Comparison of ENCODE assay signal across 7 mouse cellular contexts in the genomic region with DNA sequence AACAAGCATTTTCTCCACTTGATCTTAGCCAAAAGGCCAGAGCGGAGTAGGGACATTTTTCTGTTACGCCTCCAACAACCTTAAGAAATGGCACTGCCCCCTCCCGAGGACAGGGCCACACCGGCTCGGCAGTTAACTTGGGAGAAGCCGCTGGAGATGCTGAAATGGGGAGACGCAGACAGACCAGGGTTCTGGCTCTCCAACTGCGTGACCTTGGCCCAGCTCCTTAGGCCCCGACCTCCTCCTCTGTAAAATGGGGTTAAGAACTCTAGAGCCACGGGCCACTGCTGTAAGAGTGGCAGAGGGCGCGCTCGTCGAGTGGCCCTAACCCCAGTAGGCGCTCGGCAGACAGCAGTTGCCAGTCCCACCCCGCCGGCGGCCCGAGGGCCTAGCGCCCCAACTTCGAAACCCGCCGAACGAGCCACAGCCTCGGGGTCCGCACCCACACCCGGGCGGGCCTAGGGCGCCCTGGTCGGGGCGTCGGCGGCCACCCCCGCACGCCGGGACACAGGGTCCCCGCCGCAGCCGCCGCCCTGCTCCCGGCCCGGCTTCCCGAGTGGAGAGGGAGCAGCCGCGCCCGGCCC. TPM values are rescaled to one million over a fixed set of nuclear protein-coding genes. Genes with fewer than 3 reads are reported as not detected.
DNase-seq lines count a peak whose midpoint lies in the region; ATAC-seq and TF ChIP-seq lines count a peak whose summit lies in the region.

No protein-coding gene starts in this region.

- peak overlapping the region; percentile 65 for H3K4me2 ChIP-seq in hindbrain, postnatal 0 days (ENCODE audit: low read depth, low read length)

- peak overlapping the region; percentile 90 for H3K27ac ChIP-seq in hindbrain, postnatal 0 days
- peak overlapping the region; percentile 72 for H3K27ac ChIP-seq in small intestine, adult 2 months (ENCODE audit: insufficient read depth, low read depth, low read length)

- WGBS in lung, adult 2 months: under 1% methylated on average over 41 of the region's 47 CpGs
- WGBS in hindbrain, postnatal 0 days: 3% methylated on average over 39 of the region's 47 CpGs
- WGBS in small intestine, adult 2 months: under 1% methylated on average over 47 of the region's 47 CpGs

- in situ Hi-C loops in Patski (cut with MboI; ENCODE audit: low pct_unique_long_range_greater_than_20kb): loop anchor here (5.0 to 10.0 kb wide), 3 partner anchors 88 to 551 kb away; a partner anchor contains a TSS

- no peak for TF ChIP-seq CTCF in lung, adult 2 months (IDR thresholded peaks at IDR 0.05; ENCODE audit: insufficient read depth, low read length)
- TF ChIP-seq CTCF in Patski (IDR thresholded peaks at IDR 0.05): no peak
- TF ChIP-seq CTCF in hindbrain, postnatal 0 days (IDR thresholded peaks at IDR 0.05; ENCODE audit: low read depth): no peak
- TF ChIP-seq CTCF in small intestine, adult 2 months (IDR thresholded peaks at IDR 0.05; ENCODE audit: extremely low read depth, insufficient read length, insufficient replicate concordance, low read depth, low read length): no peak

- peak; percentile 27 for ATAC-seq in Patski
- no peak; the same call in 1 of the 2 replicates for ATAC-seq in hindbrain, postnatal 0 days

- no peaks in the 10 kb centered on the region for H3K9me3 ChIP-seq in hindbrain, postnatal 0 days (ENCODE audit: low read length)

- H3K27me3 ChIP-seq in Patski: no peaks in the 10 kb centered on the region
- H3K27me3 ChIP-seq in hindbrain, postnatal 0 days (ENCODE audit: insufficient read depth, low read length): no peaks in the 10 kb centered on the region
- no peaks in the 10 kb centered on the region for H3K27me3 ChIP-seq in small intestine, adult 2 months (ENCODE audit: control insufficient read depth, insufficient read depth, low read length)

- CTCF ChIA-PET in Patski (lab: Charles Lee): no interaction called here

- H3K4me3 ChIP-seq in lung, adult 2 months (replicated peaks; ENCODE audit: extremely low read depth, low read depth, low read length): peak overlapping the region; percentile 66
- peak overlapping the region; percentile 88 for H3K4me3 ChIP-seq in hindbrain, postnatal 0 days (ENCODE audit: low read length)
- peak overlapping the region; percentile 97 for H3K4me3 ChIP-seq in small intestine, adult 2 months (ENCODE audit: low read depth, low read length)

- H3K4me1 ChIP-seq in lung, adult 2 months (ENCODE audit: control insufficient read depth, insufficient read depth, low read length): peaks cover 4% of the 10 kb centered on the region; the same call in 1 of the 2 replicates
- H3K4me1 ChIP-seq in hindbrain, postnatal 0 days (ENCODE audit: insufficient read depth, low read length): peaks cover 9% of the 10 kb centered on the region; the same call in 1 of the 2 replicates
- peaks cover 10% of the 10 kb centered on the region for H3K4me1 ChIP-seq in small intestine, adult 2 months (ENCODE audit: control insufficient read depth, insufficient read depth, insufficient read length, low read length)

- peak; percentile 77 for DNase-seq in lung, adult 2 months
- no peak for DNase-seq in lung, postnatal 14 days
- no peak for DNase-seq in Patski (ENCODE audit: low read depth, low spot score)
- DNase-seq in embryo, embryonic 9.5 days (ENCODE audit: extremely low spot score): peak; percentile 70
- DNase-seq in hindbrain, postnatal 0 days (ENCODE audit: low spot score): peak; percentile 24
- peak; percentile 58 for DNase-seq in lung, postnatal 36 days

- TF ChIP-seq POLR2A in lung, adult 2 months (IDR thresholded peaks at IDR 0.05; ENCODE audit: borderline replicate concordance, extremely low read depth, low read depth, low read length): peak; percentile 8; the same call in 1 of the 2 replicates
- no peak for TF ChIP-seq POLR2A in small intestine, adult 2 months (IDR thresholded peaks at IDR 0.05; ENCODE audit: low read depth, low read length)

- peak overlapping the region; percentile 85 for H3K9ac ChIP-seq in hindbrain, postnatal 0 days (replicated peaks; ENCODE audit: low read length)

- peaks cover 23% of the 10 kb centered on the region for H3K36me3 ChIP-seq in hindbrain, postnatal 0 days (ENCODE audit: insufficient read depth, low read length)
- H3K36me3 ChIP-seq in small intestine, adult 2 months (ENCODE audit: control insufficient read depth, insufficient read depth, low read length): peaks cover 17% of the 10 kb centered on the region

- POLR2A ChIA-PET in Patski (lab: Charles Lee): interaction anchor here (1.2 kb wide), 1 partner anchor 9 kb away, joined by 4 read pairs; no protein-coding TSS in a partner anchor

RNA-seq across cellular contexts. Expression of a gene that starts 0.6 kb away (rescaled TPM):
- 57.5 and 61.4 TPM in 2 replicates for polyA plus RNA-seq in lung, adult 2 months (2012; rRNA removed)
- 74.8 TPM for polyA plus RNA-seq in Patski (2021)
- total RNA-seq in hindbrain, postnatal 0 days (2014; rRNA removed): 60.0 and 79.5 TPM in 2 replicates
- polyA plus RNA-seq in hindbrain, postnatal 0 days (2015; fragmentation: Nextera tagmentation; extraction: Ambion mirVana): 23.8 and 23.9 TPM in 2 replicates
- 18.5 and 24.3 TPM in 2 replicates for polyA plus RNA-seq in small intestine, adult 2 months (2012; rRNA removed)

Comparison
In these comparisons a context has a peak if more than half of its experiments do, and no peak if none do; other contexts are left out.
1. DNase-seq: peak in lung, adult 2 months (single experiment), embryo, embryonic 9.5 days (single experiment), hindbrain, postnatal 0 days (single experiment) and lung, postnatal 36 days (single experiment); none in lung, postnatal 14 days (single experiment) and Patski (single experiment).
2. Peak in every context shown above with its lines, with median percentiles within 50 percentile points of each other: H3K4me3 ChIP-seq.